Mouse (Mus musculus): Measurements from ENCODE around the gene Syt1.

GRCm38 (mm10) chr10:108804380-108804779, 206.4 kb downstream of the Syt1 start:
- no peak for TF ChIP-seq GATA1 (IDR thresholded peaks at IDR 0.05; ENCODE audit: low read length)
- TF ChIP-seq TAL1 (IDR thresholded peaks at IDR 0.05; ENCODE audit: low read length): no peak

All from erythroblast, embryonic 14.5 days (primary cell).